Mouse (Mus musculus) T-cell, adult 2 months (primary cell): ENCODE results near the gene Lama2.

Experiments used
- DNase-seq: peaks from one replicate; pipeline ENCODE4 v3.0.0; 2022; ENCODE audit warnings: low spot score

Gene Lama2

DNA sequence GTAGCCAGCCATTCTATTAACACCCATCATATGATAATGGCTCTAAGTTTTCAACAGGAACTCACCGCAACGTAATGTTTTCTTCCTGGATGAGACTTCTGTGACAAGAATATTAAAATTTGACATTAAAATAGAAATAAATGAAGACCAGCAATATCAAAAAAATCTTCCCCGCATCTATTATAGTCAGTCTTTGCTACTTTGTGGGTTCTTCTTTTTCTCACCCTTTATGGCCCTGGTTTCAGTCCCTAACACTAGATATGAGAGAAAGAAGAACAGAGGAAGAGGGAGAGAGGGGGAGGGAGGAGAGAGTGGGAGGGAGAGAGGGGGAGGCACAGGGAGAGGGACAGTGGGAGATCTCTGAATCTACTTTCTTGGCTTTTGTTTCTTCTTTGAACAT lies at the start of gene Lama2:
Lama2 (minus strand) TSS at position 101 of the 400 bp plus-strand sequence.
- DNase-seq, result no peak

DNA sequence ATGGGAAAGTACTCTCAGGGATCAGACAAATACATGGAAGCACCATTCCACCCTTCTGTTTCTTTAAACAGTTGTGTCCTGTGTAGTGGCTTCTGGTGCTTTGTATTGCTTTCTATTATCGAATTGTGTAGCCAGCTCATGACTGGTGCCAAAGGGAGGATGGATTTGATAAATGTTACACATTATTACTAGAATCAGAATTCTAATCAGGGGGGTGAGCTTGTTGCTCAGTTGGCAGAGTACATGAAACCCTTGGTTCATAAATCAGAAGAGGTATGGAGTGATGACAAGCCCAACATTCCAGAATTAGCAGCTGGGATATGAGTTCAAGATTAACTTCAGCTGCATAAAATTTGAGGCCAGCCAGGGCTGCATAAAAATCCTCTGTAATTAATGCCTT lies 44.8 kb upstream of the Lama2 start:
- no peak for DNase-seq

DNA sequence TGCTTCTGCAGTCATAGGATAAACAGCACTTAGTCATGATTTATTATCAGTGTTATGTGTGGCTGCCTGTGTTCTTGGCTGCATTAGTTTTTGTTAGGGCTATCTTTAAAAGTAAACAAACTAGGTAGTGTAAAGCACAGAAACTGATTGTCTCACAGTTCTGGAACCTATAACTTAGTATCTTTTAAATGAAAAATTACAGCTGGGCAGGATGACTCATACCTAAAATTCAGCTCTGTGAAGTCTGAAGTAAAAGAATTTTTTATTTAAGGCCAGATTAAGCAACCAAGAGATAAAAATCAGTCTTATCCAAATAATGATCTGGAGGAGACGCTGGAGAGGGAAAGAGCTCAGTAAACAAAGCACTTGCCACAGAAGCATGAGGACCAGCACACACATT lies 43.8 kb upstream of the Lama2 start:
- no peak for DNase-seq

DNA sequence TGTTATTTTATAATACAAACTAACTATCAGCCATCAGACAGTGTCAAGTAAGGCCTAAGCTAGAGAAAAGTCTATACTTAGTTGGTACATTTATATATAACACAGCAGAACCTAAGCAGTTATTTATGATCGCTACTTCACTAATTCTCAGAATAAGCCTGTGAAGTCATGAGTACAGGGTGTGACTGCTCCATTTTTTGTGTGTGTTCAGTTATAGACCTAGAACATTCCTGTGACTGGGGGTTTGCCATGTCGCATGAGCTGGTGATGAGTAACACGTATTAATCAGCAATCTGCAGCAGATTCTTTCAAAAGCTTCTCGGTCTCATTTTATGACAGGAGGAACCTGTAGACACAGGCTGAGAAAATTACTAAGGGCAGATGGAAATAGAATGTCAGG lies 34.6 kb upstream of the Lama2 start:
- no peak for DNase-seq

DNA sequence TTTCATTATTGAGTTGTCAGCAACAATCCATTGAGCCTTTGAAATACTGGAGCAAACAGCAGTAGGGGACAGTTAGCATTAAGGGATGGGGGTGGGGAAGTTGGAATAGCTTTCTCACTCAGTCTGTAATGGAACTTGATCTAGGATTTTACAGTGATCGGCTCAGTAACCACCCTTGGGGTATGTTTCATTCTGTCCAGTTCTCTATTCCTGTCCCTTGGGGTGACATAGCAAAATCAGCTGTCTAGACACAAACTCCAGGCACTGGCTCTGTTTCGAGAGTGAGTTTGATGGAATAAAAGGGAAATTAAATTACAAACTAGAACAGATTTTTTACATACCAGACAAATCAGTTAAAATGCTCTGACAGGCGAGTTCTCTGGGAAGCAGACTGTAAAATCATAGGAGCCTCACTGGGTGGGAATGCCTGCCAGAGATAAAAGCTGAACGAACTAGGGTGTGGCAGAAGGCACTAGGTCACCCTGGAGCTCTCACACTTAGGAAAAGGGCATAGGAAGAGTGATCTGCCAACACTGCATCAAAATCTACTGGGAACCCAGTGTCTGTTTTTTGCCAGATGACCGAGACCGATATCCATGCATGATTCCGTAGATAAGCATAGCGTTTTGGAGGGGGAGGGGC lies 33.3 kb upstream of the Lama2 start:
- DNase-seq, result no peak

DNA sequence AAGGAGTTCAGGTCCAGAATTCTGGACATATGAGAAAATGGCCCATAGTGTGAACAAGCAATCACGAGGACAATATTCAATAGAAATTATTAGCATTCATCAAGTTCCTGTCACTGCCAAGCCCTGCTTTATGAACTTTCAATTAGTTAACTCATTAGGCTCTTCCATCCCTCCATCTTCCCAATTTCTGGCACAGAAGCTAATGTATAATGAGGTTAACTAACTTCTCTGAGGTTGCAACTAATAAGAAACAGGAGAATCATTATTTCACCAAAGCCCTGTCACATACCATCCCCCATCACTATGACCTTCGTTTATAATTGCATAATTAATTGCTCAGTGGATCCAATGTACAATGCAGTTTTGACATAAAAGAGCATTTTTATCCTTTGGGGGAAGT lies 16.2 kb upstream of the Lama2 start:
- DNase-seq, result no peak

DNA sequence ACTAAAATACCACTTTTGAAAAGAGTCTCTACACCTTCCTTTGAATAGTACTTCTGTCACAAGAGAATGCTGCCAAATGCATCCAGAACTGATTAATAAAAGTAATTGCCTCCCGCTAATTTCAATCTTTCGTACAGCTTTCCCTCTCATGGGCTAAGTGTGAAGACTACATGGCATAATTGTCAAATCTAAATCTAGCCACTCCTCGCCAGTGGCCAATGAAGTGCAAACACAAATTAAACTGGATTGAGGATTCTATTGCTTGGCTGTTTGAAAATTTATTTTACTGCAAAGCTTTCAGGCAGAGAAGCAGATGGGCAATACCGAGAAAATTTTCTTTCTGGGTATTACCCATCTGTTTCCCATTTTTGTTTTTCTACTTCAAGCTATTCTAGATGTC lies 11.4 kb upstream of the Lama2 start:
- no peak for DNase-seq

DNA sequence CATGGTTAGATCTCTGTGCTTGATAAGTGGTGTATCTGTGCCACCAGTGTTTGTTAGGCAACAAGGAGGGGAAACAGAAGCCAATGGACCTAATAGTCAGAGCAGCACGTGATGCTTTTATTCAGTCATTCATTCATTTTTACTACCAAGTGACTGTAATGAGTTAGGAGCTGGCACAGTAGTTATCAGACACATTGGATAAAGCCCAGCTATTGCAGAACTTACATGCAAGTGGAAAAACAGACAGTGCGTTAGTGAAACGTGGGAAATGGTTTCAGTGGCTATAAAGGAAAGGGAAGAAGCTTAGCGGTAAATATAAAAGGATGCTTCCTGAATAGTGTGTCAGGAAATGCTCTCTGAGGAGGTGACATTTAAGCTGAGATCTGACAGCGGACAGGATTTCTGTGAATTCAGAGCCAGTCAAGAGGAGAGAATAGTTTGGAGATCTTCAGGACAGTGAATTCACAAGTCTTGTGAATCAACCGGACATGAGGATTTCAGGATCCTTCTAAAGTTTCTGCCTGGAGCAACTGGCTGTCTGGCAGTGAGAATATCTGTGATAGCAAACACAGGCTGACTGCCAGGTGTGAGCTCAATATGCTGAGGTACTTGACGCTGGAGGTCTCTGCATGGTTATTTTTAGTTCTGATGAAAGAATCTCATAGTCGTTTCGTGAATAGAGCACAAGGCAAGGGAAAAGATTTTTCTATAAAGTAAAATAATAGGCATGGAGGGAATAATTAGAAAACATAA lies 2.3 kb upstream of the Lama2 start:
- no peak for DNase-seq

DNA sequence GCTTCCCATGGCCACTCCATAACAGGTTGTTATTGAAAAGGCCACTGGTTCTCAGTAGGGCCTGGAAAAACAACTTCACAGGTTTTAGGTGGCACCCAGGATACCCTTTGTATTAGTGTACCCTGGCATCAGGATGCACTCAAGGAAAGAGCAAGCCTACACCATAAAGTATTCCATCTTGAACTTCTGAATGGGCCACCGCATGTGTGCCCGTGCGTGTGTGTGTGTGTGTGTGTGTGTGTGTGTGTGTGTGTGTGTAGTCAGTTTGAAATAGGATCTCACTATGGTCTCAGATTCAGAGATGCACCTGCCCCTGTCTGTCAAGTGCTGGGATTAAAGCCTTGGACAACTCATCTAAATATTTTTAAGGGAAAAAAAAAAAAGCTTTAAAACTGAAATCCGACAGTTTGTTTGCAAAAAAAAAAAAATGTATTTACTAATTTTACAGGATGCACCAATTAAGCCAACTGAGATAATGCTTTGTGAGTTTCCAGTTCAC lies 2.0 kb downstream of the Lama2 start:
- no peak for DNase-seq

DNA sequence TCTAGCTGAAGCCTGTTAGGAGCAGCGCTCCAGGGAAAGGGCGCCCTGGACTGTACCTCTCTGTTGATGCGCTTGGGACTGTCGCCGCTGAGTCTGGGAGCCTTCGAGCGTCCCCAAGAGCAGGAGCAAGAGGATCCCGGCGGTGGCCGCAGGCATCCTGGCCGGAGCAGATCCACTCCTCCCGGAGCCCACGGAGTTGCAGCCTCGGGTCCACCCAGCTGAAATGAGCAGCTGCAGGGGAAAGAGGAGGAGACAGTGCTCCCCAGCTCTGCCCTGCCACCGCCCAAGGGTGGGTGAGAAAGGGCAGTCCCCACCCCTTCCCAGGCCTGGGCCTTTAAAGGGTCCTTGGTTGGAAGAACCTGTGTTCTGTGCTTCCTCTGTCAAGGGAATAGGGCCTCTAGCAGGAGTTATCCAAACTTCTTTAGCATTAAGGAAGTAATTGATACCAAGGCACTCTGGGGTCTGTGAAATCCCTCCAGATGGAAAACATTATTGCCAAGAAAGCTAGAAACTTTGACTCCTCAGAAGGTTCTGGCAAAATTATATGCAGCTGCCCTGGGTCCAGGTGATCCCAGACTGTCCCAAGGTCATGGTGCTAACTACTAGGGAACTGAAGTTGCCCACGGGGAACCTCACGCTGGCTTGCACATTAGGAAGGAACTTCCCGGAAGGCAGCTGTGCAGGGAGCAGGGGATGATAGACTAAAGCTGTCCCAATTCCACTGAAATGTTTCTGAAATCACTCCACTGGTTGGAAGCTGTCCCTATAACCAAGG lies 2.7 kb downstream of the Lama2 start:
- DNase-seq, result no peak

DNA sequence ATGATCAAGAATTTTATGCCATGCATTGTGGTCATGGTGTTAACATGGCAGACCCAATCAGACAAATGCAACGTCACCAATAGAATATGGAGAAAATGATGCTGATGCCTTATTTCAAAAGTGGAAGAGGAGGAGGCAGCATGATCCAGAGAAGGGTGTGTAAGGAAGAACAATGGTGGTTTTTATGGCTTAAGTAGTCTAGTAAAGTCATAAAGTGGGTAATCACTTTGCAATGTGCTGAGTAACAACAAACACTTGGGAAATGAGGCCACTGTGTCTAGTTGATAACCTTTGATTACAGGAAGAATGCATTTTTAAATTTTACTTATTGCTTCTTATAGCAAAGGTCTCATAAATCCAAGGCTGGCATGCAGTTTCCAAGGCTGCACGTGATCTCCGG lies 23.9 kb downstream of the Lama2 start:
- DNase-seq, result no peak

DNA sequence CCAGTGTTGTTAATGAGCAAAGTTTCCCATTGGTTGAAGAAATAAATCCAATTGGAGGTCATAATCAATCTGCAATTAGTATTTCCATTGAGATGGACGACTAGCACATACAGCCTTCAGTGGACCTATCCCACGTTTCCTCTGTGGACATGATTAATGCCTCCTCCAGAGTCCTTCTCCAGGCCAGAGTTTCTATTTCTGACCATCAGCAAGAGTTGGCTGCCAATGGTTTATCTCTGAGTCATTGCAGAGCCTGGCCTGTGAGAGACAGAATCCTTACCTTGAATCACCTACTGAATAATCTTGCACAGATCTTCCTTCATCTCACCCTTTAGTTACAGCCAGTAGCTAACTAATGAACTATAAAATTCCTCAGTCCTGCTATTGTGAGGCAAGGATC lies 86.3 kb downstream of the Lama2 start:
- DNase-seq, result no peak

DNA sequence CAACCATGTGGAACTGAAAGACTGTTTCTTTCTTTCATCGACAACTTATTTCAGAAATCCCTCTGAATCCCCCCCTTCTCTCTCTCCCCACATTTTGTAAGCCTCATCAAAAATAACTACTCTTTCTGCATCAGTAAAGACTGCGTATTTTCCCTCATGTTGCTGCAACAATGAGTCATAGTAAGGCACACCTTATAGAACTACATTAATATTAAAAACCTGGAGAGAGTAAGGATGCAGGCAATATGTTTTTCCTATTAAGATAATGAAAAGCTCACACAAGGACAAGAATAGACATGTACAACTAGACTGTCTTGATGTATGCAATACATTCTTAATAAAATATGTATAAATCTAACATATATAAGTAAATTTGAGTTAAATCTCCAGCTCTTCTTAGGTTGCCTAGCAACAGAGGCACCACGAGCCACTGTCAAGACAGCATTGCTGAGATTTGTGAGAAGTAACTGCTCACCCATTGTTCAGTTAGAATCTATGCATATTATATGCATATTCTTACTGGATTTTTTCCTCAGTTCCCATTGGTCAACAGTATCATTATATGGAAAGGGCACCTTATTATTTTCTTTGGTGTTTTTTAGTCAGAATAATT lies 110.6 kb downstream of the Lama2 start:
- no peak for DNase-seq

DNA sequence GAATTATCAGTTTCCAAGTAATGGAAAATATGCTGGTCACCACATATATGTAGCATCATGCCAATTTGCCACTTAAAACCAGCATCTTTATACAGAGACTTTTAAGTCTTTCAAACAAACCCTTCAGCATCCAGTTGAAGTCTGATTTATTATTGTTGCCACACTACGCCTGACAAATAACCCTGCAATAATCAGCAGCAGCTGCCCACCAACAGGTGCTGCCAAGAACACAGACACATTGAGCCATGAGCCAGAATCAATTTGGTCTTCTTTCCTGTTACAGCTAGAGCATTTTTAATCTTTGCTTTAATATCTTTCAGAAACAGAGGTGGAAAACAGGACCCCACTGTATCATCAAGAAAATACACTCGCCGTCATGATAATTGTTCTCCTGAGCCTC lies 118.7 kb downstream of the Lama2 start:
- no peak for DNase-seq

DNA sequence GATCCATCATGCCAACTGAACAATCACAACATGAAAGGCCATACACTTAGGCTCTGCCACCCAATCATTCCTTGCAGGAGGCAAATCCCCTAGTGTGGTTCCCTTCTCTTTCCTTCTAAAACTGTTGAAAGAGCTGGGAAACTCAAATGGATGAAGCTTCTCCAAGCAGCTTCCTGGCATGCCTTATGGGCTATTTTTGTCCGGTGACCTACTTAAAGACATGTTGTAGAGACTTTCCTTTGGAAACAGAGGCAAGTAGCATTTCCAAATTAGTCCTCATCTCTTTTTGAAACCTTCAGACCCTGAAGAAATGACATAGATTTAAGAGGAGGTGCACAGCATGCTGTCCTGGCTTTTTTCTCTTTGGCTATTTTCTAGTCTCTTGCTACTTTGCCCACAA lies 131.1 kb downstream of the Lama2 start:
- no peak for DNase-seq

DNA sequence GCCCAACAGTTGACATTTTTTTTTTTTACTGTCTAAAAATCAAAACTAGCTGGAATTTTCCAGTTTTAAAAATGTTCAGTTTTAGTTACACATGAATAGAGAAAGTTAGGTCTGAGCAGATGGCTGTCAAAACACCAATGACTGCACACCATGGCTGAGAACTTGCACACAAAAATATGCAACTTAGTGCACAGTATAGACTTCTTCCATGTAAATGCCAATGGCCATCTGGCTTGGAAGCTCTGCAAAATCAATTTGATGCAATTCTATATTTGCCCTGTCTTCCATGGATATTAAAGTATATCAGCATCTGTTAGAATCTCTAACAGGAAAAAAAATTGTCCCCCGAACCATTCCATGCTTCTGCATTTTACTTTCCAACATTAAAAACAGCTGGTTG lies 135.5 kb downstream of the Lama2 start:
- DNase-seq, result no peak

DNA sequence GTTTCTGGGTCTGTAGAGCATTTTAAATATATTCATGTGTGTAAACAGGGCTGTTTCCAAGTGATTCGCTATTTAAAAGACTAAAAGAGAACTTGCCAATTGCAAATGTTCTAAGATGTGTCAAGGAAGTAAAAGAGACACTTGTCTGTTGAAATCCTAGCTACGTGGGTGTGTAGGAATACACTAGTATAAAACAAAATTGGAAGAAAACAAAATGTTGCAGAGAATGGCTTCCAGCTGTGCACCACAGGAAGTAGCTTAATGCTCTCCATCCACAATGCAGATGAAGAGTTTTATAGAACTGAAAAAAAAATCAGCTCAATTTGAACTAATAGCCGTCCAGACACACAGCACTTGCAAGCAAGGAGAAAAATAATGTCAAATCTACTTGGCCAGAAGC lies 144.0 kb downstream of the Lama2 start:
- no peak for DNase-seq

DNA sequence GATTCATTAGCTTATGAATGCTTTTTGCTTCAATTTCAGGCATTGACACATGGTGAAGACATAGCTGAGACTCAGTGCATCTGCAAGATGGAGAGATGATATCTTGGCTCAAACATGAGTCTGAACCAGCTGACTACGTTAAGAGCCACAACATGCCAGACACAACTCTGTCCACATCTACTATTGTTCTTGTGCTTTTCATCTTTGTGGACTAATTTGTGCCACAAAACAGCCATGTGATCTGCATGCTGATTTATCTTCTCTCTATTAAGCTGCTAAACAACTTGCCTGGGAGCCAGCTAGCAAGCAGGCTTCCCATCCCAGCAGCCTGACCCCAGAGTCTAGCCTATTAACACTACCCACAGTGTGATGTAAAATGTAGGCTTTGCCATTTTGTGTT lies 151.3 kb downstream of the Lama2 start:
- DNase-seq, result no peak

DNA sequence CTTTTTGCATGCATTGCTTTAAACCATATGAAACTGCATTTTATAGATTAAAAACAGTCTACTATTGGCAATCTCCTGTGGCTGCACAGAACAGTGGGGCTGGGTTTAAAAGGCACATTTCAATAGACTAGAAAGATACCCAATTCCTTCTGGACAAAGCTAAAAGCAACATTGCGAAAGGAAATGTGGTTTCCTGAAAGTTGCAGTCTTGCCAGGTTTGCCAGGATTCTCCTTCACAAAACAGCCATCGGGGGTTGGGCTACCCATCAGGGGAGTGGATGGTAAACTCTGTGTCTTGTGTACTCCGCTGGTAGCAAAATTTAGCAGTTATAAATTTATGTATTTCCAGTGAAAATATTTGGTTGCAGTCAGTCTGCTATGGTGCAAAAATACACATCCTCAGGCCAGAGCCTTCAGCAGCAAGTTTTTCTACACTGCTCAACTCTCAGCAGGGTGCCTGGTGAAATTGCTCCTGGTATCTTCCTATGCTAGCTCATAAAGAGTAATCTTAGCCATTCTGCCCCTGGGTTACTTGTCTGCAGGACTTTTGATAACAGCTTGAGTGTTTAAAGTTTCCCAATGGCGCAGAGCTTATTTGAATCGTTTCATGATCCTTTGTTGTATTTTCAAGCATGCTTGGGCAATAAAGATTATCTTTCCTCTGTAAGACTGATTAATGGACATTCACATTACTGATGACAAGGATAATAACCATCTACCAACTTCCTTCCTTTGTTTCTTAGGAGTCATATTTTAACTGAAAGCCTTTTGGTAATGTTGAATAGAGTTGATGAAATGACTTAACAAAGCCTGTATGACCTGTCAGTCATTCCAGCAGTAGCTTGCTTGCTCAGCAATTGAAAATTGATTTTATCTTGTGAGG lies 205.7 kb downstream of the Lama2 start:
- no peak for DNase-seq

DNA sequence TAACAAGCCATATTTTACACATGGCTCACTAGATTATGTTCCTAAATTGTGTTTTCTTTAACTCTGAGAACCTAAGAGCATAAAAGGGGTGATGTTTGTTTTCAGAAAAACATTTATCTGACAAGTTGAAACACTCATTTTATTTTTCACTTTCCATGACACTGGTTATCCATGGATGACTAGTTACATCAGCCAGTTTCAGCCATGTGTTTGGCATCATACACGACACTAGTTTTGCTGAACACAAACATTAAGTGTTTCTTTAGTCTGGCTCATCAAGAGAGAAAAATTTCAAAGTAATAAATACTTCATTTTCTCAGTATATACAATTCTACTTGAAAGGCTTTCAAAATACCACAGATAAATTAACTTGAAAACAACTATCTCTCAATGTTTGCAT lies 228.8 kb downstream of the Lama2 start:
- no peak for DNase-seq

DNA sequence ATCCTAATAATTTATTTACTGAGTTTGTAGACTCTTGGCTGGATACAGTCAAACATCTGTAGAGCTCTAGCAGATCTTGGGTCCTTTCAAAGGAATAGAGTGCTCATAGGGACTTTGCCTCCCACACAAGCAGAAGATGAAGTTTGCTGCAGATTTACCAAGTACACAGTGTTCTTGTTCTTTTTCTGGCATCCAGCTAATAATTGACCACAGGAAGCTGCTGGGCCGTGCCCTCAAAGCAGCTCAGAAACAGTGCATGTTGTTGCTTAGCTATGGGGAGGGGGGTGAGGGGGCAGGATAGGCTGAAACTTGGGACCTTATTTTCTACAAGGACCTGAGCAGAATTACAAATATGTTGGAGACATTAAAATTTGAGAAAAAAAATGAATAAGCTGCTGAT lies 232.0 kb downstream of the Lama2 start:
- no peak for DNase-seq

DNA sequence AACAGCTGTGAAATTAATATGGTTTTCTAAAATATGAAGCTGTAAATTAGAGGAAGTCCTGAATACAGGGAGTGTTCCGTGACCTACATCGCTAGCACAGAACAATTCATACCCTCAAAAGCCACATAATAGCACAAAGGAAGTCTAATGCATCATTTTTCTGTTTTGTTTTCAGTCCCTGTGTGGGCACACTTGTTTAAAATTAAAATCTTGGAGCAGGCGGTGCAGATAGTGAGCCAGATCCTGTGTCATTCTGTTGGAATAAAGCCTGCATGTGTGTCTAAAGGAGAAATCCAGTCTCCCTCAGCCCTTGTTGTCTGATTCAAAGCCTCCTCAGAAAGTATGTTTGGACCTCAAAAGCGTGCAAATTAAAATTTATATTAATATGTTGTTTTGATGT lies 234.9 kb downstream of the Lama2 start:
- no peak for DNase-seq
